Mouse (Mus musculus) lung, embryonic 15.5 days (tissue): ENCODE measurements around the gene Hadhb. TPM values are rescaled to one million over a fixed set of nuclear protein-coding genes. Genes with fewer than 3 reads are reported as not detected.

Source experiments
- ATAC-seq: fragments of 200-750 bp; cut with Nextera tagmentation; 2 replicates; pipeline ENCODE4 v1.8.0; 2017; ENCODE audit warnings: moderate number of reproducible peaks, borderline replicate concordance; ENCODE audit not compliant: low FRiP score, low TSS enrichment; ENCODE audit errors: extremely low read depth
- H3K27ac ChIP-seq: fragments of 300-500 bp; sonication (generic); 2 replicates; pipeline ENCODE4 v1.5.1; 2015; ENCODE audit warnings: moderate library complexity, mild to moderate bottlenecking, inconsistent platforms
- H3K27me3 ChIP-seq: fragments of 300-500 bp; sonication (generic); 2 replicates; pipeline ENCODE4 v1.6.1; 2015; ENCODE audit warnings: inconsistent platforms
- H3K36me3 ChIP-seq: fragments of 300-500 bp; sonication (generic); 2 replicates; pipeline ENCODE4 v1.6.1; 2015; ENCODE audit warnings: inconsistent platforms
- H3K4me1 ChIP-seq: fragments of 300-500 bp; sonication (generic); 2 replicates; pipeline ENCODE4 v1.6.1; 2015; ENCODE audit warnings: inconsistent platforms
- H3K4me2 ChIP-seq: fragments of 300-500 bp; sonication (generic); 2 replicates; pipeline ENCODE4 v1.6.1; 2015; ENCODE audit warnings: inconsistent platforms, mild to moderate bottlenecking, moderate library complexity
- H3K4me3 ChIP-seq: fragments of 300-500 bp; sonication (generic); 2 replicates; pipeline ENCODE4 v1.5.1; 2015; ENCODE audit warnings: mild to moderate bottlenecking, inconsistent platforms
- H3K9ac ChIP-seq: fragments of 300-500 bp; sonication (generic); 2 replicates; pipeline ENCODE4 v1.6.1; 2015; ENCODE audit warnings: inconsistent platforms
- H3K9me3 ChIP-seq: fragments of 300-500 bp; sonication (generic); 2 replicates; pipeline ENCODE4 v1.6.1; 2016; ENCODE audit warnings: inconsistent platforms
- WGBS: fragments of 180-500 bp; shearing (Covaris S2); methylation state at CpG from one replicate; pipeline ENCODE4 v1.1.7; 2015; 5-methylcytosine and 5-hydroxymethylcytosine counted together
- polyA plus RNA-seq: library from polyadenylated mRNA; unstranded; fragments of >200 nt; fragmentation: Nextera tagmentation; extraction: Ambion mirVana; gene quantifications from 2 replicates; pipeline ENCODE4 v1.2.1, GENCODE M21; 2015

The Hadhb gene
- polyA plus RNA-seq, 1 experiment from 2014 or later = 138 TPM

- Histone ChIP-seq H3K9ac (no peak overlapping the region), H3K27me3 (no peaks in the 10 kb centered on the region), H3K27ac (no peak overlapping the region), H3K36me3 (0 out of 2 replicates have a peak, but pooled peaks cover 2% of the 10 kb centered on the region), H3K4me3 (no peak overlapping the region), H3K9me3 (no peaks in the 10 kb centered on the region), H3K4me1 (peaks cover 10% of the 10 kb centered on the region), H3K4me2 (no peak overlapping the region)
- 77% methylated on average over 6 of the region's 6 CpGs for WGBS
- ATAC-seq = no peak
Observed at GRCm38 (mm10) chr5:30159601-30160000, 4.6 kb downstream of the Hadhb start.

DNA sequence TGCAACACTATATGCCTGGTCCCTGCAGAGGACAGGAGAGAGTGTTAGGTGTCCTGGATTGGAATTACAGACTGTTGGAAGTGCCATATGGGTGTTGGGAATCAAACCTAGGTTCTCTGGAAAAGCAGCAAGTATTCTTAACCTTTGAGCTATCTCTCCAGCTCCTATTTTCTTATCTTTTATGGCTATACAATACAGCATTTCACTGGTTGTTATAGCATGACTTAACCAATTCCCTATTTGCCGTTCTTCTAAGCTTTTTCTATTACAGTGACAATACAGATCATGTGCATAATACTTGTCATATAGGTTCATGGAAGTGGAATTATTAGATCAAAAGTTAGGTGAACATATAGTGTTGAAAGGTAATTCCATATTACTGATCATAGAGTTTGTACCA is 6.8 kb downstream of the Hadhb start:
- 86% methylated on average over 1 of the region's 1 CpGs for WGBS
- H3K9me3 ChIP-seq = no peaks in the 10 kb centered on the region
- H3K27me3 ChIP-seq = no peaks in the 10 kb centered on the region
- H3K36me3 ChIP-seq = peaks cover 7% of the 10 kb centered on the region; the same call in 1 of the 2 replicates
- no peak overlapping the region for H3K27ac ChIP-seq
- H3K4me3 ChIP-seq = no peak overlapping the region
- H3K4me1 ChIP-seq = 0 out of 2 replicates have a peak, but pooled peaks cover 2% of the 10 kb centered on the region
- H3K4me2 ChIP-seq = no peak overlapping the region
- no peak for ATAC-seq
- H3K9ac ChIP-seq = no peak overlapping the region

DNA sequence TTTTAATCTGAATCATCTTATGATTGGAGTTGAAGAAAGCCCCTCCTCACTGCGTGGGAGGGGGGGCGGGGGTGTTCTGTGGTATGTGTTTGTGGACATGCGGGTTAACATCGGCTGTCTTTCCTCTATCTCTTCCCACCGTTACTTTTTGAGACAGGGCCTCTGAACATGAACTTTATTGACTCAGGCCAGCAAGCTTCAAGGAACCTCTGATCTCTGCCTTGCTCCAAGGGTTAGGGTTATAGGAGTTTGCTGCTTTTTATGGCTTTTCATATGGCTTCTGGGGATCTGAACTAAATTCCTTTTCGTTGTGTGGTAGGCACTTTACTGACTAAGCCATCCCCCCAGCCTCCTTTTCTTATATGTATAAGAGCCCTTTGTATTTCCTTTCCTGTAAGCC is 7.3 kb downstream of the Hadhb start:
- Histone ChIP-seq H3K4me1 (no peaks in the 10 kb centered on the region), H3K27me3 (no peaks in the 10 kb centered on the region), H3K9ac (no peak overlapping the region), H3K4me3 (no peak overlapping the region), H3K36me3 (peaks cover 7% of the 10 kb centered on the region; the same call in 1 of the 2 replicates), H3K27ac (no peak overlapping the region), H3K4me2 (no peak overlapping the region), H3K9me3 (no peaks in the 10 kb centered on the region)
- WGBS = 76% methylated on average over 6 of the region's 6 CpGs
- ATAC-seq = no peak

GRCm38 (mm10) chr5:30165234-30165946 is 10.3 kb downstream of the Hadhb start:
- Histone ChIP-seq H3K9me3 (no peaks in the 10 kb centered on the region), H3K36me3 (peaks cover 24% of the 10 kb centered on the region), H3K4me3 (no peak overlapping the region), H3K27me3 (no peaks in the 10 kb centered on the region), H3K4me2 (no peak overlapping the region), H3K4me1 (no peaks in the 10 kb centered on the region), H3K9ac (no peak overlapping the region), H3K27ac (no peak overlapping the region)
- WGBS = 88% methylated on average over 5 of the region's 5 CpGs
- no peak for ATAC-seq

DNA sequence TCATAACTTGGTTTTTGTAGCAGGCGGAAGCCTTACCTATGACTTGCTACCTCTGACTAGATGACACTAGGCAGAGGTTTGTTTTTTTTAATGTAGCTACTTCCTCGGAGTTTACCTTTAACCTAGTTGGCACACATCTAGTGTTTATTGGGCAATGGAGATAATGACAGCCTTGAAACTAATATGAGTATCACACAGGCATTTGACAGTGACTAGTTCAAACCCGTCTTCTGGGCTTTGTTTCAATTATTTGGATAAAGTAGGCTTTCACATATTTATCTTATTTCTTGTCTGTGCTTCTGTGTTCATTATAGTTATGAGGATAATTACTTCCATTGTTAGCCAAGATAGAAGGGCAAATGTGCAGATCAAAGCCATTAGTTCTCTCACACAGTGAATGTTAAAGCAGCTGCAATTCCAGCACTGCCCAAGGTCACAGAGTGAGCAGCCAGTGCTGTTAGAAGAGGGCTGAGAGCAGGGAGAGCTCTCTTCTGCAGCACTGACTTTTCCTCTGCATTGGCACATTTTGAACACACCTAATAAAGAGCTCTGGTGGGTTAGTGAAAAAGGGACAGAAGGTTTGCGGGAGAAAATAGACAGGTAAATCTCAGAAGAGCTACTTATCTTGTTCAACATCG is 15.4 kb downstream of the Hadhb start:
- peaks cover 51% of the 10 kb centered on the region for H3K36me3 ChIP-seq

DNA sequence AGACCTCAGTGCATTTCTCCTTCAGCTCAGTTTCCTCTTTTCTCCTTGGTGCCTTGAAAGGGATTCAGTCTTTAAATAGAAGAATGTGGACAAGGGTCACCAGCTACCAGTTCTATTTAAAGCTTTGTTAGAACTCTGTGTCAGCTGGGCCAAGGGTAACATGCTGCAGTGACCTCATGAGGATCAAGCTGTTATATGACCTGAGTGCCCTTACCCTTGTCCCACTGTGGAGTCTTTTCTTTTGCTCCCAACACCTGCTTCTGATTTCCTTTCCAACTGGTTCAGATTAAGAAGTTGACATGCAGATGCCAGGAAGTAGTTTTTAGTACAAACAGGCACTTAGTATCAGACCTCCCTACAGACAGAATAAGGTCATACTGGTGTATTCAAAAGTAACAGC is 17.1 kb downstream of the Hadhb start:
- no peak for ATAC-seq
- Histone ChIP-seq H3K36me3 (peaks cover 65% of the 10 kb centered on the region), H3K4me1 (no peaks in the 10 kb centered on the region), H3K9me3 (no peaks in the 10 kb centered on the region), H3K27me3 (no peaks in the 10 kb centered on the region), H3K4me2 (no peak overlapping the region), H3K4me3 (no peak overlapping the region), H3K9ac (no peak overlapping the region), H3K27ac (no peak overlapping the region)

More for the DNA sequence above, 15.4 kb downstream of the Hadhb start:
- no peaks in the 10 kb centered on the region for H3K27me3 ChIP-seq
- WGBS = 77% methylated on average over 5 of the region's 5 CpGs
- no peak overlapping the region for H3K4me3 ChIP-seq
- no peak overlapping the region for H3K4me2 ChIP-seq
- H3K9ac ChIP-seq = no peak overlapping the region
- H3K4me1 ChIP-seq = no peaks in the 10 kb centered on the region
- H3K27ac ChIP-seq = no peak overlapping the region
- H3K9me3 ChIP-seq = no peaks in the 10 kb centered on the region
- ATAC-seq = no peak

DNA sequence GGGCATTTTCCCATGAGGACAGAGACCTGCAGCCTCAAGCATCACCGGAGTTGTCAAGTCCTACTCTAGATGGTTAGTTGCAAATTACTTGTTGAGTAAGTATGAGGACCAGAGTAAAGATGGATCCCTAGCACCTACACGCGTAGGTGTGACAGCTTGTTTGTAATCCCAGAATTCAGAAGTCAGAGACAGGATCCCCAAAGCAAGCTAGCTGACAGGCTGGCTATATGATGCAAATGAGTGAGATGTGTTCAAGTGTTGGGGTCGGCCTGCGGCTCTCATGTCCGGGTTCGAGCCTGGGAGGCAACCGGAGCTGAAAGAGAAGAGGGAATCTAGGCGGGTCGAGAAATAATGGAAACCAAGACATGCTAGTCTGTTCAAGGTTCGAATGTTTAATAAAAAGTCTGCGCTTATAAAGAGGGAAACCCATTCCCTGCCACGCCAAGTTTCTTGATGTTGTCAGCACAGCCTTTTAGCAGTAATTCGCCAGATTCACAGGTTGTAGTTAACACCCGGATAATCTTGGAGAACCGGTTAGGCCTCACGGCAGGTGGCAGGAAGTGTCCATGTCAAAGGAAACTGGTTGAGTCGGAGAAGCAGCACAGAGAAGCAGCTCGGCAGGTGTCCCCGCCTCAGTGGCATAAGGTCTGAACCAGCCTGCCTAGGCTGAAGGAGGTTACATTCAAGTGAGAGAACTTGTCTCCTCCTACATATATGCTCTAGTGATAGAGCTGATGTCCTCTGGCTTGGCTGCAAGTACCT is 18.1 kb downstream of the Hadhb start:
- no peak overlapping the region for H3K4me3 ChIP-seq
- H3K36me3 ChIP-seq = peaks cover 72% of the 10 kb centered on the region
- no peak overlapping the region for H3K9ac ChIP-seq
- H3K4me2 ChIP-seq = no peak overlapping the region
- H3K4me1 ChIP-seq = no peaks in the 10 kb centered on the region
- H3K27me3 ChIP-seq = no peaks in the 10 kb centered on the region
- WGBS = 44% methylated on average over 20 of the region's 20 CpGs
- H3K9me3 ChIP-seq = no peaks in the 10 kb centered on the region
- ATAC-seq = no peak
- H3K27ac ChIP-seq = no peak overlapping the region

DNA sequence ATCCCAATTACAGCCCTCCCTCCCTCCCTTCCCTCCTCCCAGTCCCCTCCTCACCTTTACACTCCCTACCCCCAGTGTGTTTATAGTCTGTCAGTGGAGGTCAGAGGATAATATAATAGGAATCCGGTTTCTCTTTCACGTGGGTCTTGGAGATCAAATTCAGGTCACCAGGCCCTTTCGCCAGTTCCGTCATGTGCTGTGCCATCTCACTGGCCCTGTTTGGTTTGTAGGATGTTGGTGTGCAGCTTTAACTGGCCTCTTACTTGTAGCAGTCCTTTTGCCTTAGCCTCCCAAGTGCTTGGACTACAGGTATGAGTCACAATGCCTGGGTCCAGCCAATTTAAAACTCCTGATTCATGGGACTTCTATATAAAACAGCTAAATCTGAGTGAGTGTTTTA is 20.8 kb downstream of the Hadhb start:
- no peak overlapping the region for H3K9ac ChIP-seq
- no peak overlapping the region for H3K4me2 ChIP-seq
- H3K4me1 ChIP-seq = no peaks in the 10 kb centered on the region
- WGBS = 49% methylated on average over 4 of the region's 4 CpGs
- H3K27me3 ChIP-seq = no peaks in the 10 kb centered on the region
- no peak for ATAC-seq
- no peak overlapping the region for H3K4me3 ChIP-seq
- H3K9me3 ChIP-seq = no peaks in the 10 kb centered on the region
- H3K36me3 ChIP-seq = peaks cover 63% of the 10 kb centered on the region
- no peak overlapping the region for H3K27ac ChIP-seq

DNA sequence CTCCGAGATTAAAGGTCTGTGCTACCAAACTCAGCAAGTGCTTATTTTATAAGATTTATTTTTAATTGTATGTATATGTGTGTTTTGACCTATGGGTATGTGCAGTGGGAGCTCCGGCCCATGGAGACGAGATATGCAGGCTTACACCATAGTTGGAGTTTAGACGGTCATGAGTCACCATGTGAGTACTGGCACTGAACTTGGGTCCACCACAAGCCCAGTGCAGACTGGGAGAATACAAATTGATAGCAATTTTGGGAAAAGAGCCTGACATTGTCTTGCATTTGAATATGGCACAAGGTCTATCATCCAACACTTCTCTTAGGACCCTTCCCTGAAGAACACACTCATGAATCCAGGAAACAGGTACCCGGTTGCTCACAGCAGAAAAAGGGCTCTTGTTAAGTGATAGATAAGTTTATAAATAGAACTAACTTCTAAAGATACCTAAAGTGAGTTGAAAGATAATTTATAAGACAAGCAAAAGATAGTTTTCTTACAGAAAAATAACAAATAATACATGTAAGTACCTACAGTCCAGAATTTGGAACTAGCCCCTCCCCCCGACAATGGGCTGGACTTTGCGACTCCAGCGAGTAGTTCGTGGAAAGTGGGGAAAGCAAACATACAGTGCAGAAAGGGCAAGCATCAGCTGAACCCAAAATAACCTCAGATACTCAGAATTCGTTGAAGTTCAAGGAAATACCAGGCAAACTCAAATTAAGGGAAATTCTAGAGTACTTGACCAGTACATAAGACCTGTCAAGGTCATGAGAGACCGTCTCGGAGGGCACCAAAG is 32.8 kb downstream of the Hadhb start:
- 90% methylated on average over 12 of the region's 12 CpGs for WGBS
- H3K27ac ChIP-seq = no peak overlapping the region
- H3K27me3 ChIP-seq = no peaks in the 10 kb centered on the region
- no peak overlapping the region for H3K4me2 ChIP-seq
- no peaks in the 10 kb centered on the region for H3K4me1 ChIP-seq
- H3K36me3 ChIP-seq = peaks cover 26% of the 10 kb centered on the region
- no peaks in the 10 kb centered on the region for H3K9me3 ChIP-seq
- H3K4me3 ChIP-seq = no peak overlapping the region
- ATAC-seq = no peak
- H3K9ac ChIP-seq = no peak overlapping the region

DNA sequence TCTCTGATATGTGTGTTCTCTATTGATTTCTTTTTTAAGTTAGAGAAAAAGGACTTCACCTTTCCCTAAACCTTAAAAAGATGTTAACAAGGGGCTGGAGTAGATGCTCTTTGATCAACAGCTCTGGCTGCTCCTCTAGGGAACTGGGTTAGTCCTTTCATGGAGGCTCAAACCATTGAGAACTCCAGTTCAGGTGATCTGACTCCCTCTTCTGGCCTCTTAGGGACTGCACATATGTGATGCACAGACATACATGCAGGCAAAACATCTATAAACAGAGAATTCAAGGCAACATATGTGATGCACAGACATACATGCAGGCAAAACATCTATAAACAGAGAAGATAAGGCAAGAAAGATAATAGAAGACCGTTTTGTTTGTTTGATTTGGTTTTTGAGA is 37.4 kb downstream of the Hadhb start:
- ATAC-seq = no peak
- 55% methylated on average over 1 of the region's 1 CpGs for WGBS

DNA sequence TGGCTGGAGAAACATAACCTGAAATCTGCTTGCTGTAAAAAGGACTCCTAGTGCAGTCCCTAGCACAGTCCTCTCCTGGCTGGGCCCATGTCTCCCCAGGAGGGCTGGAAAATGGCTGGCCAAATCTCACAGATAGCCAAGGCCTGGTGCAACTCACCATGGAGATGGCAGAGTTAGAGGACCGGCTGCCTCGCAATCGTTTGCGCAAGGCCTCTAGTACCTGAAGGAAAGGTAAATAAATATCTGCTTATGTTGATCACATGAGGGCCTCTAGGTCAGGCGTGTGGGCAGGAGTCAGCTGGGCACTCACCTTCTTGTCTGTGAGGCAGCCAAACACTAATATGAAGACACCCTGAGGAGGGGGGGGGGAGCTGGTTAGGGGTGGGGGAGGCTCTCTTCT is 40.3 kb downstream of the Hadhb start:
- 67% methylated on average over 5 of the region's 5 CpGs for WGBS
- no peak for ATAC-seq
- no peak overlapping the region for H3K4me2 ChIP-seq

More for the DNA sequence above, 37.4 kb downstream of the Hadhb start:
- Histone ChIP-seq H3K27ac (no peak overlapping the region), H3K4me1 (no peaks in the 10 kb centered on the region), H3K4me2 (no peak overlapping the region), H3K9ac (no peak overlapping the region), H3K9me3 (no peaks in the 10 kb centered on the region), H3K36me3 (0 out of 2 replicates have a peak, but pooled peaks cover 6% of the 10 kb centered on the region), H3K4me3 (no peak overlapping the region), H3K27me3 (no peaks in the 10 kb centered on the region)

More for the DNA sequence above, 40.3 kb downstream of the Hadhb start:
- Histone ChIP-seq H3K4me1 (no peaks in the 10 kb centered on the region), H3K36me3 (no peaks in the 10 kb centered on the region), H3K27me3 (no peaks in the 10 kb centered on the region), H3K27ac (no peak overlapping the region), H3K4me3 (no peak overlapping the region), H3K9me3 (no peaks in the 10 kb centered on the region), H3K9ac (no peak overlapping the region)
